Mouse (Mus musculus) liver, adult 2 months (tissue): ENCODE results near the gene Grk1. TPM values are rescaled to one million over a fixed set of nuclear protein-coding genes. Genes with fewer than 3 reads are reported as not detected.

Experiments
- DNase-seq: peaks from one replicate; pipeline ENCODE4 v3.0.0-alpha.2; 2011; ENCODE audit warnings: low read depth, low spot score; ENCODE audit errors: extremely low read depth
- H3K27ac ChIP-seq: fragments of 200-500 bp; replicated peaks from 2 replicates; pipeline ENCODE4 v1.5.1; 2012; ENCODE audit warnings: low read depth, mild to moderate bottlenecking, control low read depth, inconsistent platforms, low read length; ENCODE audit not compliant: insufficient read depth
- H3K27me3 ChIP-seq: fragments of 200-500 bp; 2 replicates; pipeline ENCODE4 v1.6.1; 2012; ENCODE audit warnings: mild to moderate bottlenecking, moderate library complexity, low read length, inconsistent platforms; ENCODE audit not compliant: control insufficient read depth, insufficient read depth
- H3K36me3 ChIP-seq: fragments of 200-500 bp; 2 replicates; pipeline ENCODE4 v1.6.1; 2012; ENCODE audit warnings: low read length, inconsistent platforms; ENCODE audit not compliant: control insufficient read depth, insufficient read depth
- H3K4me1 ChIP-seq: fragments of 200-500 bp; 2 replicates; pipeline ENCODE4 v1.6.1; 2011; ENCODE audit warnings: low read length; ENCODE audit not compliant: control insufficient read depth, insufficient read depth
- H3K4me3 ChIP-seq: fragments of 200-500 bp; 2 replicates; pipeline ENCODE4 v1.5.1; 2011; ENCODE audit warnings: low read depth, mild to moderate bottlenecking, control low read depth, low read length, moderate library complexity; ENCODE audit not compliant: insufficient read depth
- H3K79me2 ChIP-seq: fragments of 200-500 bp; 2 replicates; pipeline ENCODE4 v1.6.1; 2012; ENCODE audit warnings: inconsistent platforms, mild to moderate bottlenecking, low read length, moderate library complexity; ENCODE audit not compliant: control insufficient read depth, insufficient read depth
- H3K9ac ChIP-seq: fragments of 200-500 bp; 2 replicates; pipeline ENCODE4 v1.6.1; 2012; ENCODE audit warnings: low read depth, mild to moderate bottlenecking, control low read depth, inconsistent platforms, low read length
- CTCF ChIP-seq: fragments of 200-500 bp; IDR thresholded peaks from 2 replicates; pipeline ENCODE4 v1.5.1; 2011; ENCODE audit warnings: low read depth, low read length, control low read depth
- POLR2A ChIP-seq: fragments of 200-500 bp; IDR thresholded peaks from 2 replicates; pipeline ENCODE4 v1.6.1; 2011; ENCODE audit warnings: low read length, control low read depth; ENCODE audit not compliant: insufficient read depth; ENCODE audit errors: extremely low read depth
- WGBS: fragments of 180-500 bp; shearing (Covaris S2); methylation state at CpG from one replicate; pipeline ENCODE4 v1.1.7; 2018; 5-methylcytosine and 5-hydroxymethylcytosine counted together
- polyA plus RNA-seq: library from polyadenylated mRNA; depleted of rRNA; stranded (reverse); fragments of >200 nt; gene quantifications from 2 replicates; pipeline ENCODE4 v1.2.3, GENCODE M21; 2012
- total RNA-seq: library from RNA; depleted of rRNA; stranded (reverse); fragments of >200 nt; gene quantifications from 2 replicates; pipeline ENCODE4 v1.2.3, GENCODE M21; 2014

Grk1 gene
- total and polyA plus RNA-seq, 2 experiments = not detected

DNA sequence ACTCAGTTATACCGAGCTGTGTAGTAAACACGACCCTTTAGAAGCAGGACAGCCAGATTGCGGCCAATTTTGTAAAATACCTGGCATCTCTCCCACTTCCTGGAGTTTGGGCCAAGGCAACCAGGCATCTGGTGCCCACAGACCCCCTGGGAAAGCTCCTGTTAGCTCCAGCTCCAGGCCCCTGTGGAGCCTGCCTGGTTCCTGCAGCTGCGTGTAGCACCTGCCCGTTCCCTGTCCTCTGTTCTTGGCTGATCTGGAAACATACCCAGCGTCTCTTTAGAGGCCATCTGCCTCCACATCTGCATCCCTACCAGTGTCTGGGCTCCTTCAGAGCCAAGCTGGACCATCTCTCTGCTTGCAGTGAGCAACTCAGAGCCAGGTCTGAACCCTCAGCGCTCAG, 25.5 kb downstream of the Grk1 start:
- Histone ChIP-seq H3K27ac (no peak overlapping the region), H3K9ac (no peak overlapping the region), H3K27me3 (no peaks in the 10 kb centered on the region), H3K79me2 (no peaks in the 10 kb centered on the region), H3K36me3 (no peaks in the 10 kb centered on the region), H3K4me1 (no peaks in the 10 kb centered on the region), H3K4me3 (no peak overlapping the region)
- no peak for TF ChIP-seq POLR2A
- no peak for TF ChIP-seq CTCF
- DNase-seq = no peak
- WGBS = 69% methylated on average over 7 of the region's 7 CpGs

- Histone ChIP-seq H3K27ac (no peak overlapping the region), H3K36me3 (no peaks in the 10 kb centered on the region), H3K4me3 (no peak overlapping the region), H3K9ac (no peak overlapping the region), H3K27me3 (peaks cover 3% of the 10 kb centered on the region; the same call in 1 of the 2 replicates), H3K79me2 (no peaks in the 10 kb centered on the region), H3K4me1 (no peaks in the 10 kb centered on the region)
- TF ChIP-seq POLR2A (no peak), CTCF (no peak)
- DNase-seq = no peak
Observed at GRCm38 (mm10) chr8:13430866-13431265, 26.0 kb downstream of the Grk1 start.

DNA sequence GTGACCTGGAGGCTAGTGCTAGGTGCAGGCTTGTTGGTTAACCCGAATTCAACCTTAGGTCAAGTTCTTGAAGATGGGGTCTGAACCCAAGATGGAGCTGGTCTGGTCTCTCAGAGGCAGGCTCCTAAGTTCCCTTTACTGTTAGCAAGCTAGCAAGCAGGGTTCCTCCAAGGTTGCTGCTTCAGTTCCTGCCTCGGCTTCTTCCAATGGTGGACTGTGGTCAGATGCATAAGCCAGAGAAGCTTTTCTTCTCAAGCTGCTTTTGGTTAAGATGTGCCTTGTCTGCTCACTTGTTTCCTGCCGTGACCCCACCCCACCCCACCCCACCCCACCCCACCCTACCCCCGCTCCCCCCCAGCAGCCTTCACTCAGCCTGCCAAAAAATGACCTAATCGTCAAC, 28.2 kb downstream of the Grk1 start:
- no peak overlapping the region for H3K27ac ChIP-seq
- H3K36me3 ChIP-seq = no peaks in the 10 kb centered on the region
- DNase-seq = no peak
- H3K27me3 ChIP-seq = peaks cover 3% of the 10 kb centered on the region; the same call in 1 of the 2 replicates
- H3K4me3 ChIP-seq = no peak overlapping the region
- no peak overlapping the region for H3K9ac ChIP-seq
- 81% methylated on average over 5 of the region's 5 CpGs for WGBS
- H3K79me2 ChIP-seq = no peaks in the 10 kb centered on the region
- TF ChIP-seq POLR2A = no peak
- TF ChIP-seq CTCF = no peak
- no peaks in the 10 kb centered on the region for H3K4me1 ChIP-seq

- TF ChIP-seq POLR2A (no peak), CTCF (no peak)
- Histone ChIP-seq H3K36me3 (no peaks in the 10 kb centered on the region), H3K27ac (no peak within 1 kb of the TSS), H3K4me3 (no peak within 1 kb of the TSS), H3K27me3 (peaks cover 3% of the 10 kb centered on the region; the same call in 1 of the 2 replicates), H3K9ac (no peak within 1 kb of the TSS), H3K4me1 (no peaks in the 10 kb centered on the region), H3K79me2 (no peaks in the 10 kb centered on the region)
- 21% methylated on average over 10 of the region's 10 CpGs for WGBS
- DNase-seq = no peak
Observed at GRCm38 (mm10) chr8:13434889-13435288, 30.0 kb downstream of the Grk1 start, which contains the start of gene Tmem255b. Gene Tmem255b, plus strand, starts transcription at chr8:13435189.

- no peaks in the 10 kb centered on the region for H3K79me2 ChIP-seq
- H3K4me3 ChIP-seq = no peak overlapping the region
- peaks cover 3% of the 10 kb centered on the region; the same call in 1 of the 2 replicates for H3K27me3 ChIP-seq
- no peak for TF ChIP-seq POLR2A
- no peak for TF ChIP-seq CTCF
- no peak for DNase-seq
- WGBS = 12% methylated on average over 8 of the region's 8 CpGs
- H3K9ac ChIP-seq = no peak overlapping the region
- no peak overlapping the region for H3K27ac ChIP-seq
- no peaks in the 10 kb centered on the region for H3K4me1 ChIP-seq
- no peaks in the 10 kb centered on the region for H3K36me3 ChIP-seq
Observed at GRCm38 (mm10) chr8:13436052-13436451, 31.2 kb downstream of the Grk1 start.

GRCm38 (mm10) chr8:13437531-13437930, 32.6 kb downstream of the Grk1 start:
- Histone ChIP-seq H3K4me3 (no peak overlapping the region), H3K79me2 (no peaks in the 10 kb centered on the region), H3K9ac (no peak overlapping the region), H3K4me1 (no peaks in the 10 kb centered on the region), H3K27ac (no peak overlapping the region), H3K36me3 (no peaks in the 10 kb centered on the region), H3K27me3 (peaks cover 3% of the 10 kb centered on the region; the same call in 1 of the 2 replicates)
- WGBS = 70% methylated on average over 2 of the region's 2 CpGs
- no peak for TF ChIP-seq CTCF
- TF ChIP-seq POLR2A = no peak
- no peak for DNase-seq

DNA sequence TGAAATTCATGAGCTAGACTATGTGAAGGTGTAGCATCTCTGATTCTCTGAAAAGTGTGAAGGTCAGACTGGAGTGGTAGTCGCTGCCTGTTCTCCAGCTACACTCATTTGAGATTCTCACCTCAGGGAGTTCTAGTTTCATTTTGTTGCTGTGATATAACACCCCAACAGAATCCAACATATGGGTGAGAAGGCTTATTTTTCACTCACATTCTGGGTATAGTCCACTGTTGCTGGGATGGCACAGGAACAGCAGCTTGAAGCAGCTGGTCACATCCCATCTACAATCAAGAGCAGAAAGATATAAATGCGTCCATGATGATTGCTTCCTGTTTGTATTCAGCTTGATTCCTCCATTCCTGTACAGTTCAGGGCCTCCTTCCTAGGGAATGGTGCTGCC, 37.3 kb downstream of the Grk1 start:
- no peaks in the 10 kb centered on the region for H3K27me3 ChIP-seq
- H3K79me2 ChIP-seq = no peaks in the 10 kb centered on the region
- no peak overlapping the region for H3K9ac ChIP-seq
- TF ChIP-seq POLR2A (no peak), CTCF (no peak)
- H3K27ac ChIP-seq = no peak overlapping the region
- WGBS = 88% methylated on average over 2 of the region's 2 CpGs
- no peak for DNase-seq
- H3K4me1 ChIP-seq = no peaks in the 10 kb centered on the region
- no peaks in the 10 kb centered on the region for H3K36me3 ChIP-seq
- H3K4me3 ChIP-seq = no peak overlapping the region
